Mouse (Mus musculus): ENCODE results near the gene Rhobtb1.

- TF ChIP-seq CHD2 (IDR thresholded peaks at IDR 0.05; ENCODE audit: low read depth, low read length), result no peak
- TF ChIP-seq MAFK (IDR thresholded peaks at IDR 0.05; ENCODE audit: insufficient read depth, low read depth, low read length), result no peak
- TF ChIP-seq ZNF384 (IDR thresholded peaks at IDR 0.05; ENCODE audit: low read depth, low read length), result no peak
- TF ChIP-seq ZC3H11A (IDR thresholded peaks at IDR 0.05; ENCODE audit: borderline replicate concordance, low read depth, low read length), result no peak
- no peak for TF ChIP-seq HCFC1 (IDR thresholded peaks at IDR 0.05; ENCODE audit: borderline replicate concordance, insufficient read depth, low read length)
Observed at GRCm38 (mm10) chr10:69245151-69245550, 93.9 kb downstream of the Rhobtb1 start.

Measured in ES-E14 (cell line).